Mouse (Mus musculus) neutrophil, adult 59 days (primary cell): ENCODE results near the gene Plpp2. TPM values are rescaled to one million over a fixed set of nuclear protein-coding genes. Genes with fewer than 3 reads are reported as not detected.

Experiments used
- total RNA-seq, 2 experiments: library from RNA; stranded (reverse); gene quantifications; 1 replicate in 1 of 2; 2 replicates in 1 of 2; pipeline ENCODE4 v1.2.4; 2023

The Plpp2 gene
- 1 to 10 TPM; 3.7 to 5.2 TPM for total RNA-seq

GRCm38 (mm10) chr10:79533126-79533911 is at the start of gene Plpp2:
Gene Plpp2, minus strand, starts transcription at chr10:79533796.

GRCm38 (mm10) chr10:79554330-79555237 is 21.0 kb upstream of the Plpp2 start, which contains the start of gene Mier2:
Gene Mier2, minus strand, starts transcription at chr10:79555199.

Other genes starting within 250 kb of the Plpp2 start
- gene Vmn2r82, start 177.3 kb downstream of the Plpp2 start, total RNA-seq: not detected
- gene Vmn2r83, start 65.1 kb downstream of the Plpp2 start, total RNA-seq: not detected
- gene Mier2, start 21.4 kb upstream of the Plpp2 start, total RNA-seq: 1 to 10 TPM; 9.0 to 9.9 TPM
- not detected for gene Theg, start 53.5 kb upstream of the Plpp2 start, total RNA-seq
- not detected for gene C2cd4c, start 80.2 kb upstream of the Plpp2 start, total RNA-seq
- gene Shc2, start 104.1 kb upstream of the Plpp2 start, total RNA-seq: not detected
- not detected for gene Odf3l2, start 111.9 kb upstream of the Plpp2 start, total RNA-seq
- not detected for gene Madcam1, start 130.8 kb upstream of the Plpp2 start, total RNA-seq
- 10 to 100 TPM; 20.1 to 26.2 TPM for gene Tpgs1, start 135.6 kb upstream of the Plpp2 start, total RNA-seq
- 10 to 100 TPM; 66.7 to 77.6 TPM for gene Cdc34, start 148.4 kb upstream of the Plpp2 start, total RNA-seq
- 1 to 10 TPM; 1.1 to 1.2 TPM for gene Gzmm, start 155.2 kb upstream of the Plpp2 start, total RNA-seq
- gene Bsg, start 170.7 kb upstream of the Plpp2 start, total RNA-seq: 100 to 1,000 TPM; 117 to 123 TPM
- gene Hcn2, start 182.8 kb upstream of the Plpp2 start, total RNA-seq: under 1 TPM; 0.11 to 0.18 TPM
- gene Polrmt, start 212.8 kb upstream of the Plpp2 start, total RNA-seq: 10 to 100 TPM; 13.7 to 15.0 TPM
- not detected for gene Fgf22, start 221.3 kb upstream of the Plpp2 start, total RNA-seq
- gene Rnf126, start 233.2 kb upstream of the Plpp2 start, total RNA-seq: 10 to 100 TPM; 25.1 to 26.7 TPM
- gene Fstl3, start 243.5 kb upstream of the Plpp2 start, total RNA-seq: 1 to 10 TPM; 4.5 to 5.9 TPM